Mouse (Mus musculus): Measurements from ENCODE around the gene Nrxn3.

GRCm38 (mm10) chr12:88784199-88785147 lies 61.8 kb downstream of the Nrxn3 start:
- TF ChIP-seq CTCF (IDR thresholded peaks at IDR 0.05; ENCODE audit: low read depth), result no peak
- no peak for TF ChIP-seq EP300 (IDR thresholded peaks at IDR 0.05; ENCODE audit: low read depth)

All from liver, postnatal 0 days (tissue).